Mouse (Mus musculus): ENCODE data around the gene Dlat. TPM values are rescaled to one million over a fixed set of nuclear protein-coding genes. Genes with fewer than 3 reads are reported as not detected.
A peak's percentile ranks its signal among the peaks of the same experiment; 100 is the strongest.

Gene Dlat
- total RNA-seq, 2 experiments from 2014 or later = 47.9 to 58.0 TPM

GRCm38 (mm10) chr9:50594794-50595417 lies 64.7 kb downstream of the Dlat start:
- no peak for ATAC-seq (replicated peaks; ENCODE audit: poor library complexity)

- peak; percentile 71 for ATAC-seq (replicated peaks; ENCODE audit: poor library complexity)
Measured at GRCm38 (mm10) chr9:50593544-50593943, 66.0 kb downstream of the Dlat start.

GRCm38 (mm10) chr9:50592955-50593354 lies 66.6 kb downstream of the Dlat start:
- peak; percentile 79 for ATAC-seq (replicated peaks; ENCODE audit: poor library complexity)

DNA sequence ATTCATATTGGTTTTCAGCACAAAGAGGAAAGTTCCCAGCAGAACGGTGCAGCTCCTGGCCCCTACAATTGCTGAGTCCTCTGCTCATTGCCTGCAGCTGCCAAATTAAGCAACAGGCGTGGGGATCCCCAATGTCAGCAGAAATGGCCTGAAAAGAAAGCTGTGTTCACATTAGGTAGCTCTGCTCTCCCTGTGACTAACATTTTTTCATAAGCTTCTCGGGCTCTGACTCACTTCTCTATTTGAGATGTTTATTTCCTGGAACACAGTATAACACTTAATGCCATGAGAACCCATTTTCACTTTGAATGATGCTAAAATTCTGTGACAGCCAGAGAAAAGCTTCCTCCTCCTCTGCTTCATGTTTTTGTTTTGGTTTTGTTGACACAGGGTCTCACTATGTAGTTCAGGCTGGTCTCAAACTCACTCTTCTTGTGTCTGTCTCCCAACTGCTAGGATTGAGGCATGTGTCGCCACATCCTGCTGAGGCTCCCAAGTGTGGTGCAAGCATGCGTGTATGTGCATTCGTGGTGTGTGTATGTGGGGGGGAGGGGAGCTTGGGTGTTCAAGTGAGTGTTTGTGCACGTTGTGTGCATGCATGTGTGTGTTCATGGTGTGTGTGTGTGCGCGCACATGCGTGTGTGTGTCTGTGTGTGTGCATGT lies 68.6 kb downstream of the Dlat start:
- ATAC-seq (replicated peaks; ENCODE audit: poor library complexity) = peak; percentile 76

DNA sequence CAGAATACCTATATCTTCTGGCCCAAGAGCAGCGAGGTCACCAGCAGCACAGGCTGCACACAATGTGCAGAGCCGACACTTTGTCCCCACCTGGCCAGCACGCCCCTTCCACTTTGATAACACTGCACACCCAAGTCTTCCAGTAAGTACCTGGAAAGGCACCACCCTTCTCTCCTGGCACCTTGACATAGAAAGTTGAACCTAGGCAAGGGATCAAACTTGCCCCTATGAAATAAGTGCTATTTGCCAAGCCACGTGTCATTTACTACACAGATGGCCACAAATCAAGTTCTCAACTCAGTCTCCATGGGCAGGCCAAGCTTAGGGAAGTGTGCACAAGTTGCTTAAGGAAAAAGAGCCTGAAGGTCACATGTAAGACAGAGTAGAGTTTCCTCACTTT lies 72.6 kb downstream of the Dlat start:
- ATAC-seq (replicated peaks; ENCODE audit: poor library complexity) = no peak

DNA sequence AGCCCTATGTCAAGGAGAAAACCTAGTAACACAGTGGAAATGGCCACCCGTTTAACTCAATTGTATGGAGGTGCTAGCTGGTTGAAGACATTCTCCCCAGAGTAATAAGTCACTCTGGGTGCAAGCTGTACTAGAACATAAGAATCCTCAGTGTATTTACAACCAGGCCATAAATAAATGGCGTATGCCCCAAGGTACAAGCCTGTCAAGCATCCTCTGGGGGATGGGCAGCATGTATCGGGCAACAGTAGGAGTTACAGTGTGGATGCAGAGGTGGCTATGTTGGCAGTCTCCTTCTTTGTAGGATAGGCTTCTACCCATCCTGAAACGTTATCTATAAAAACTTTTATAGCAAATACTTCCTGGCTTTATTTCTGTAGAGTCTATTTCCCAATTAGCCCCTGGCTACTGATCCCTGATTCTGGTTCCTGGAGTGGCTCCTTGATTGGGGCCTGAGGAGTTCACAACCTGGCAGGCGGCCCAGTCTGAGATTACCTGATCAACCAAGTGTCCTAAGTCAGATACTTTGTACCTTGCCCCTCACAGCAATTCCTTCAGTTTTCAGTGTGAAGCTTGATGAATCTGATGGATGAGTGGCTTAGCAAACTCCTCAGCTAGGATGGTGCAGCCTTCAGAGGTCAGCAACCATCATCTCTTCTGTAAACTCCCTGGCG lies 74.3 kb downstream of the Dlat start:
- ATAC-seq (replicated peaks; ENCODE audit: poor library complexity) = no peak

Other genes starting within 250 kb of the Dlat start
- gene Plet1, start 165.3 kb downstream of the Dlat start, total RNA-seq (2015) = 0.35 TPM in 1 of 2 replicates, not detected in the other
- 0.51 and 0.54 TPM in 2 replicates for gene Plet1, start 165.3 kb downstream of the Dlat start, total RNA-seq (2017)
- 107 and 121 TPM in 2 replicates for gene Pts, start 131.1 kb downstream of the Dlat start, total RNA-seq (2015)
- gene Pts, start 131.1 kb downstream of the Dlat start, total RNA-seq (2017) = 54.6 and 63.6 TPM in 2 replicates
- gene Il18, start 105.0 kb downstream of the Dlat start, total RNA-seq (2015) = 2.9 and 5.0 TPM in 2 replicates
- 0.37 and 1.5 TPM in 2 replicates for gene Il18, start 105.0 kb downstream of the Dlat start, total RNA-seq (2017)
- 0.35 and 1.2 TPM in 2 replicates for gene Bco2, start 104.6 kb downstream of the Dlat start, total RNA-seq (2015)
- gene Bco2, start 104.6 kb downstream of the Dlat start, total RNA-seq (2017) = 0.21 and 0.61 TPM in 2 replicates
- not detected in 2 replicates for gene Tex12, start 98.5 kb downstream of the Dlat start, total RNA-seq (2015)
- gene Tex12, start 98.5 kb downstream of the Dlat start, total RNA-seq (2017) = not detected in 2 replicates
- gene Sdhd, start 56.0 kb downstream of the Dlat start, total RNA-seq (2015) = 252 and 258 TPM in 2 replicates
- gene Sdhd, start 56.0 kb downstream of the Dlat start, total RNA-seq (2017) = 194 and 222 TPM in 2 replicates
- 109 and 110 TPM in 2 replicates for gene Timm8b, start 55.9 kb downstream of the Dlat start, total RNA-seq (2015)
- 183 and 233 TPM in 2 replicates for gene Timm8b, start 55.9 kb downstream of the Dlat start, total RNA-seq (2017)
- 2.4 and 3.0 TPM in 2 replicates for gene Pih1d2, start 42.5 kb downstream of the Dlat start, total RNA-seq (2015)
- 1.9 and 2.9 TPM in 2 replicates for gene Pih1d2, start 42.5 kb downstream of the Dlat start, total RNA-seq (2017)
- gene Nkapd1, start 42.3 kb downstream of the Dlat start, total RNA-seq (2015) = 43.1 and 44.6 TPM in 2 replicates
- gene Nkapd1, start 42.3 kb downstream of the Dlat start, total RNA-seq (2017) = 42.8 and 68.2 TPM in 2 replicates
- gene Dixdc1, start 79.7 kb upstream of the Dlat start, total RNA-seq (2015) = 0.07 and 0.22 TPM in 2 replicates
- gene Dixdc1, start 79.7 kb upstream of the Dlat start, total RNA-seq (2017) = 0.42 and 0.44 TPM in 2 replicates
- 0.64 TPM in 1 of 2 replicates, not detected in the other for gene 2310030G06Rik, start 86.8 kb upstream of the Dlat start, total RNA-seq (2015)
- gene 2310030G06Rik, start 86.8 kb upstream of the Dlat start, total RNA-seq (2017) = 0.71 TPM in 1 of 2 replicates, not detected in the other
- 0.71 and 0.99 TPM in 2 replicates for gene Cryab, start 91.5 kb upstream of the Dlat start, total RNA-seq (2015)
- 0.34 and 0.54 TPM in 2 replicates for gene Cryab, start 91.5 kb upstream of the Dlat start, total RNA-seq (2017)
- gene Hspb2, start 92.6 kb upstream of the Dlat start, total RNA-seq (2015) = not detected in 2 replicates
- gene Hspb2, start 92.6 kb upstream of the Dlat start, total RNA-seq (2017) = not detected in 2 replicates
- gene Fdxacb1, start 108.5 kb upstream of the Dlat start, total RNA-seq (2015) = 6.9 and 7.8 TPM in 2 replicates
- gene Fdxacb1, start 108.5 kb upstream of the Dlat start, total RNA-seq (2017) = 6.0 and 7.0 TPM in 2 replicates
- gene Alg9, start 115.2 kb upstream of the Dlat start, total RNA-seq (2015) = 23.2 and 30.8 TPM in 2 replicates
- gene Alg9, start 115.2 kb upstream of the Dlat start, total RNA-seq (2017) = 21.4 and 24.7 TPM in 2 replicates
- gene 1110032A03Rik, start 115.7 kb upstream of the Dlat start, total RNA-seq (2015) = 19.5 and 19.7 TPM in 2 replicates
- 13.3 and 16.4 TPM in 2 replicates for gene 1110032A03Rik, start 115.7 kb upstream of the Dlat start, total RNA-seq (2017)
- gene Ppp2r1b, start 185.5 kb upstream of the Dlat start, total RNA-seq (2015) = 39.5 and 40.0 TPM in 2 replicates
- gene Ppp2r1b, start 185.5 kb upstream of the Dlat start, total RNA-seq (2017) = 47.9 and 55.2 TPM in 2 replicates

All from megakaryocyte progenitor cell, adult 5-6 weeks (primary cell).